In genomic region chr3:69468280-69469008, GRCm38 (mm10) we compare ENCODE assay signal across 9 mouse cellular contexts.
DNase-seq lines count a peak whose midpoint lies in the region; ATAC-seq and TF ChIP-seq lines count a peak whose summit lies in the region.
"Had no signal": no experiment of that assay in that cellular context is flagged by ENCODE, and none has a peak within 500 bp of the region (broad histone marks: within the 10 kb centered on the region; RNA-seq: fewer than 3 reads in every experiment).

No protein-coding gene starts in this region.

- H3K9ac ChIP-seq in hindbrain, embryonic 14.5 days = no peak overlapping the region
- H3K9ac ChIP-seq in hindbrain, embryonic 12.5 days = no peak overlapping the region
- H3K9ac ChIP-seq in liver, embryonic 13.5 days = no peak overlapping the region

- H3K36me3 ChIP-seq in hindbrain, embryonic 14.5 days (replicated peaks; ENCODE audit: control insufficient read depth, insufficient read depth) = no peaks in the 10 kb centered on the region
- H3K36me3 ChIP-seq in hindbrain, embryonic 12.5 days = no peaks in the 10 kb centered on the region
- no peaks in the 10 kb centered on the region for H3K36me3 ChIP-seq in G1E (replicated peaks)
- H3K36me3 ChIP-seq in liver, embryonic 13.5 days = no peaks in the 10 kb centered on the region

- ATAC-seq in hindbrain, embryonic 14.5 days (ENCODE audit: low FRiP score) = no peak
- ATAC-seq in hindbrain, embryonic 12.5 days (ENCODE audit: low FRiP score) = no peak
- peak; percentile 50 for ATAC-seq in G1E (ENCODE audit: extremely low read depth, insufficient number of reproducible peaks, low FRiP score, poor library complexity, severe bottlenecking)
- no peak for ATAC-seq in liver, embryonic 13.5 days (ENCODE audit: low read depth)

- no peak for DNase-seq in hindbrain, embryonic 14.5 days (ENCODE audit: low spot score)
- DNase-seq in G1E (ENCODE audit: low spot score) (no peak), ZHBTc4 (ENCODE audit: low read depth, low spot score) (peak; percentile 23)
- DNase-seq in liver, embryonic 13.5 days = no peak
- DNase-seq in left cerebral cortex, postnatal 4 days = no peak
- DNase-seq in gastrocnemius, postnatal 4 days (ENCODE audit: low spot score in 2 of 2) = no peak
- DNase-seq: lung, adult 18-20 months had no signal

- no peak overlapping the region for H3K4me2 ChIP-seq in hindbrain, embryonic 14.5 days (replicated peaks)
- no peak overlapping the region for H3K4me2 ChIP-seq in hindbrain, embryonic 12.5 days (replicated peaks)
- H3K4me2 ChIP-seq in liver, embryonic 13.5 days = peak overlapping the region; percentile 49

- no peaks in the 10 kb centered on the region for H3K27me3 ChIP-seq in hindbrain, embryonic 14.5 days (ENCODE audit: control insufficient read depth, insufficient read depth, low read length)
- H3K27me3 ChIP-seq in hindbrain, embryonic 12.5 days = no peaks in the 10 kb centered on the region
- no peaks in the 10 kb centered on the region for H3K27me3 ChIP-seq in G1E (ENCODE audit: insufficient read depth, low read length)
- H3K27me3 ChIP-seq in liver, embryonic 13.5 days = no peaks in the 10 kb centered on the region

- intact Hi-C loops in left cerebral cortex, postnatal 4 days (cut with DNase I) = no loop called here

- no peak for TF ChIP-seq CTCF in G1E (IDR thresholded peaks at IDR 0.05; ENCODE audit: low read depth, low read length)

- H3K27ac ChIP-seq in hindbrain, embryonic 14.5 days = 0 out of 2 replicates have a peak overlapping the region, but pooled peaks have one; percentile 43
- no peak overlapping the region for H3K27ac ChIP-seq in hindbrain, embryonic 12.5 days
- H3K27ac ChIP-seq in liver, embryonic 13.5 days = no peak overlapping the region
- H3K27ac ChIP-seq: hindbrain, postnatal 0 days had no signal

- WGBS in hindbrain, embryonic 14.5 days = 55% methylated on average over 9 of the region's 9 CpGs
- WGBS in hindbrain, embryonic 12.5 days = 47% methylated on average over 9 of the region's 9 CpGs
- WGBS in liver, embryonic 13.5 days (ENCODE audit: insufficient replicate concordance) = 17% methylated on average over 9 of the region's 9 CpGs

- peaks cover 18% of the 10 kb centered on the region for H3K4me1 ChIP-seq in hindbrain, embryonic 14.5 days (replicated peaks; ENCODE audit: control insufficient read depth, insufficient read depth, low read length)
- peaks cover 18% of the 10 kb centered on the region for H3K4me1 ChIP-seq in hindbrain, embryonic 12.5 days
- peaks cover 44% of the 10 kb centered on the region for H3K4me1 ChIP-seq in G1E (ENCODE audit: insufficient read depth, low read depth, low read length)
- H3K4me1 ChIP-seq in liver, embryonic 13.5 days (replicated peaks) = peaks cover 30% of the 10 kb centered on the region

- H3K4me3 ChIP-seq in hindbrain, embryonic 14.5 days (replicated peaks; ENCODE audit: low read length) = no peak overlapping the region
- no peak overlapping the region for H3K4me3 ChIP-seq in hindbrain, embryonic 12.5 days
- H3K4me3 ChIP-seq in G1E (ENCODE audit: low read depth, low read length) = peak overlapping the region; percentile 18; the same call in 1 of the 2 replicates
- H3K4me3 ChIP-seq in liver, embryonic 13.5 days (replicated peaks) = no peak overlapping the region

- no peaks in the 10 kb centered on the region for H3K9me3 ChIP-seq in hindbrain, embryonic 14.5 days (ENCODE audit: control insufficient read depth, low read length)
- H3K9me3 ChIP-seq in hindbrain, embryonic 12.5 days (replicated peaks) = no peaks in the 10 kb centered on the region
- H3K9me3 ChIP-seq in G1E (replicated peaks) = no peaks in the 10 kb centered on the region
- H3K9me3 ChIP-seq in liver, embryonic 13.5 days (replicated peaks) = no peaks in the 10 kb centered on the region
